Mouse (Mus musculus): ENCODE data around the gene Inafm2.

Inafm2 gene

DNA sequence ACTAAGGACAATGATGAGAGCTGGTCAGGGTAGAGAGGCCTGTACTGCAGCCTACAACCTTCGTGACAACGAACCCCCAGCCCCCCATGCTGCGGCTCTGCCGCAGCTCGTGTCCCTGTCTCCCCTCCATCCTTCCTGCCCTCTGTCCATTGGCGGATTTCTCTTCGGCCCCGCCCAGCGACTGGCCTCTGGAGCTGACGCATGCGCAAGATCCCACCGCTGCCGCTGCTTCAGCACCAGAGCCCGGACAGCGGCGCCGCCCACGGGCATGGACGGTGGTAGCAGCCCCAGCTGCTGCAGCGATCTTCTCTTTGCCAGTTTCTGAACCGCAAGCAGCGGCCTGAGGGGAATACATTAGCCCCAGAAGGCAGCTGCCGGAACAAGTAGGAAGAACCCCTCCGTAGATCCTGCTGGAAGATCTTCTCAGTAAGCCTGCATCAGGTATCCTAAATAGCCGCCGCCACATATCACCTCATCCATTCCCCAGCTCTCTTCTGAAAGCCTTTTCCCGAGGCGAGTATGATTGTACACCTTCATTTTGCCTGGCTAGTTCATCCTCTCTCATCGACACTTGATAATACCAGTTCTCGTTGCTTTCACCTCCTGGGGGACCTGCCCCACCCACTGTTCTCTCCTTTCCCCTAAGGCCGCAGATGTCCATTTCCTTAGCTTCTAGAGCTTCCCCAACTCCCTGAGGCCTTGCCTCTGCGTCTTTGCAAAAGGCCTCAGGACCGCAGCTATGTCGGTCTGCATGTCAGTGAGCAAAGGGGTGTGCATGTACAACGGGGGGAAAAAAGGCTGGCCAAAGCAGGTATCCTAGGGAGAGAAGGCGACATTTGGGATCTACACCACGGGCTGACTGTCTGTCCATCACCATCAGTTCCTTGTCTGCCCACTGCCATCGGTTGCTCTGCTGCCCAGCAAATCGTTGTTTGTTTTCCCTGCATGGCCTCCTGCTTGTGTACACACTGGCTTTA, 34.2 kb downstream of the Inafm2 start, which contains the start of gene Disp2:
TSS of gene Disp2 (plus strand) at position 216 of the 977 bp plus-strand sequence.
- peak; percentile 37 to 68 for DNase-seq (ENCODE audit: low read depth in 1 of 2, low spot score in 2 of 2)

DNA sequence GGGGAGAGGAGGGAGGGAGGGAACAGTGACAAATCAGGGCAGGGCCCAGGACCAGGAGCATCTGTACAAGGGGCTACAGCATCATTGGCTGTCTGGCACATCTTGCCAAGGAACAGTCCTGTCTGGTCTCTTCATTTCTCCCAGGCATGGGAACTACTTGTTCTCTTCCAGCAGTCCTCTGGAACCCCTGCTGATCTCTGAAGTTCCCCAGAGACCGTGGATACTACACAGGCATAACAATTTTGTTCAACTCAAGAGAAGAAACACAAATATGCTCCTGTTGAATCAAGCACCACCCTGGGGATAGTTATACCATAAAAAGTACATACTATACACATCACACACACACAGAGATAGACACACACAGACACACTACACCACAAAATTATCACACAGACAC, 35.6 kb downstream of the Inafm2 start:
- no peak for DNase-seq (ENCODE audit: low read depth in 1 of 2, low spot score in 2 of 2)

DNA sequence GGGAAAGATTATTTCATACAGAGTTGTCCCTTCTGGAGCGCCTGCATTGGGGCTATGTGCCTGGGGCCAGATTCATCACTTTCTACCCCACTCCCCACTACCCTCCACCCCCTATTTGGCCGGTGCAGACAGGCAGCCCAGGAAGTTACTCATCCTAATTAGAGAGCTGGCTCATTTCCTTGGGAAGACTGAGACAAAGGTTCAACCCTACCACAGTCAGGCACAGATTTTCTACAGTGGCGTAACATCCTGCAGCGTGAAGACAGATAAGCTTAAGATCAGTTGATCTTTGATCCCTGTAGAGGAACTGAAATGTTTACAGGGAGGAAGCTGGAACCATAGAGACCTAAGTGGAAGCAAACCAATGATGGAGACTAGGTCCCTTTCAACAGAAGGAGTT, 36.7 kb downstream of the Inafm2 start:
- DNase-seq (ENCODE audit: low read depth in 1 of 2, low spot score in 2 of 2) = no peak

DNA sequence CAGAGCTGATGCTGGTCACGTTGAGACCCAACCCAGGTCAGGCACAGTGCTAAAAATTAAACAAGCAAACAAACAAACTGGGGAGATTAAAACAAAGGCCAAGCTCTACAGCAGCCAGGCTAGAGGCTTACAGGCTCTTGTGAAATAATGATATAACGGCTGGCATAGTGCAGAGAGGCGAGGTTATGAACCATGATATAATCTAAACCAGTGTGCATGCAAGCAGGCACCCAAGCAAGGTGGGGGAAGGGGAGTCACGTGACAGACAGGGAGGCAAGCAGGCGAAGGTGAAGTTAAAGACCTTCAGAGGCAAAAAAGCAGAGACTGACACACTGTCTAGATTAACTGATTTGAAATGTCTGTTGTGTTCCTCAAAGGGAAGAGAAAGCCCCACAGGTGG, 37.5 kb downstream of the Inafm2 start:
- no peak for DNase-seq (ENCODE audit: low read depth in 1 of 2, low spot score in 2 of 2)

DNA sequence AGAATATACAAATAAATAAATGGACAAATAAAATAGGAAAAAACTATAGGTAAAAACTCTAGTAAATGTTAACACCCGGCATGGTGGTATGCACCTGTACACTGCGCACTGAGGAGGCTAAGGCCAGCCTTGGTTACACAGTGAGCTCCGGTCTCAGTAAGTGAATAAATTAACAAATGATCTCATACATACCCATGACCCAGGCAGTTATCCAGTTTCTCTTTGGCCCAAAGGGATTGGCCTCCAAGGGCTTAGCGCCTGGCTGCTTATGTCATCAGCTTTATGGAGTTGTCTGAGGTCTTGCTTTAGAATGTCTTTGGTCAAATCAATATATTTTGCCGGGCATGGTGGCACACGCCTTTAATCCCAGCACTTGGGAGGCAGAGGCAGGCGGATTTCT, 38.1 kb downstream of the Inafm2 start:
- DNase-seq (ENCODE audit: low read depth in 1 of 2, low spot score in 2 of 2) = no peak

DNA sequence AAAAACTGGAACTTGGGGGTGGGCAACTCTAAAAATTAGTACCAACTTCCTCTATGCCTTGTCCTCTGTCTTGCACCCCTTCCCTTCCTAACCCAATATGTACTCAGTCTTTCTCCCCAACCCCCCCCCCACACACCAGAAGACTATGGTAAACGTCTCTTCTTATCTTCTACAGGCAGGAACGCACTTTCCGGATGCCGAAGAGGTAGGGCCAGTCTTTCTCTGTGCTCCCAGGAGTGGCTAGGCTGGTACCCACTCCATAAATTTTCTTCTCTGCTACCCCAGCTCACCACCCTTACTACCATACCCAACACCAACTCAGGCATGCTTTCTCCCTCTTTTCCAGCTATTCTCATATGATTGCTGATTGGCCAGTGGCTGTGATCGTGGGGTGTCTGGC, 41.0 kb downstream of the Inafm2 start:
- DNase-seq (ENCODE audit: low read depth in 1 of 2, low spot score in 2 of 2) = no peak

DNA sequence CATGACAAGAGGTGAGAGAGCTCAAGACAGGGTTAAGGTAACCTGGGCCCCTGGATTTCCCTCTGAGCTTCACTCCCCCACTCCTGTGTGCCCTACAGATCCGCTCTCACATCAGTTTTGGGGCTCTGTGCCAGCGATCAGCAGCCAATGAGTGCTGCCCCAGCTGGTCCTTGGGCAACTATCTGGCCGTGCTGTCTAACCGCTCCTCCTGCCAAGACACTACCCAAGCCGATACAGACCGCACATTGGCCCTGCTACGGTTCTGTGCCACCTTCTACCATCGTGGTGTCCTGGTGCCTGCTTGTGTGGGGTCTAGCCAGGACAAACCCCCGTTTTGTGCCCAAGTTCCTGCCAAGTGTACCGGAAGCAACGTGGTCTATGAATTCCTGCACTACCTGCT, 43.9 kb downstream of the Inafm2 start:
- no peak for DNase-seq (ENCODE audit: low read depth in 1 of 2, low spot score in 2 of 2)

DNA sequence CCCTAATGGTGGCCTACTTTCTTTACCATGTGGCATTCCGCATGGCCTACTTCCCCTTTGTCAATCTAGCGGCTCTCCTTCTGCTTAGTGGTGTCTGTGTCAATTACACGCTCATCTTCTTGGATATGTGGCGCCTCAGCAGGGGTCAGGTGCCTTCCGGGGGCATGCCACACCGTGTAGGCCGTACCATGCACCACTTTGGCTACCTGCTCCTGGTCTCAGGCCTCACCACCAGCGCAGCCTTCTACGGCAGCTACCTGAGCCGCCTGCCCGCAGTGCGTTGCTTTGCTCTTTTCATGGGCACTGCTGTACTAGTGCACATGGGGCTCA, 44.6 kb downstream of the Inafm2 start:
- DNase-seq (ENCODE audit: low read depth in 1 of 2, low spot score in 2 of 2) = no peak

DNA sequence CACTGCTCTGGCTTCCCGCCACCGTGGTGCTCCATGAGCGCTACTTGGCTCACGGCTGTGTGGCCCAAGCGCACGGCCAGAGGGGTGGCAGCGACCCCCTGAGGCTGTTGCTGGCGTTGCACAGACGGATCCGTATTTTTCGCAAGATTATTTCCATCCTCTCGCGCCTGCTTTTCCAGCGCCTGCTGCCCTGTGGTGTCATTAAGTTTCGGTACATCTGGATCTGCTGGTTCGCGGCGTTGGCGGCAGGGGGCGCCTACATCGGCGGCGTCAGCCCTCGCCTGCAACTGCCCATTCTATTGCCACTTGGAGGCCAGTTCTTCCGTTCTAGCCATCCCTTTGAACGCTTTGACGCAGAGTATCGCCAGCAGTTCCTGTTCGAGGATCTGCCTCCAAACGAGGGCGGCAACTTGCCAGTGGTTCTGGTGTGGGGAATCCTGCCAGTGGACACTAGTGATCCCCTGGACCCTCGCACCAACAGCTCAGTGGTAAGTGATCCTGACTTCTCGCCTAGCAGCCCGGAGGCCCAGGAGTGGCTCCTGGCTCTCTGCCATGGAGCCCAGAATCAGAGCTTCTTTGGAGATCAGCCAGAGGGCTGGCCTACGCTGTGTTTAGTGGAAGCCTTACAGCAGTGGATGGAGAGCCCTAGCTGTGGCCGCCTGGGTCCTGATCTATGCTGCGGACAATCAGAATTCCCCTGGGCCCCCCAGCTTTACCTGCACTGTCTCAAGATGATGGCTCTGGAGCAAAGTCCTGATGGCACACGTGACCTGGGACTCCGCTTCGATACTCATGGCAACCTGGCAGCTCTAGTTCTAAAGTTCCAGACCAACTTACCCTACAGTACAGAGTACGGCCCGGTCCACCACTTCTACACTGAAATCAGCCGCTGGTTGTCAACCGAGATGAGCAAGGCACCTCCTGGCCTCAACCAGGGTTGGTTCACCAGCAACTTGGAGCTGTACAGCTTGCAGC, 45.3 kb downstream of the Inafm2 start:
- DNase-seq (ENCODE audit: low read depth in 1 of 2, low spot score in 2 of 2) = peak in 1 of 2 experiments; percentile 47

DNA sequence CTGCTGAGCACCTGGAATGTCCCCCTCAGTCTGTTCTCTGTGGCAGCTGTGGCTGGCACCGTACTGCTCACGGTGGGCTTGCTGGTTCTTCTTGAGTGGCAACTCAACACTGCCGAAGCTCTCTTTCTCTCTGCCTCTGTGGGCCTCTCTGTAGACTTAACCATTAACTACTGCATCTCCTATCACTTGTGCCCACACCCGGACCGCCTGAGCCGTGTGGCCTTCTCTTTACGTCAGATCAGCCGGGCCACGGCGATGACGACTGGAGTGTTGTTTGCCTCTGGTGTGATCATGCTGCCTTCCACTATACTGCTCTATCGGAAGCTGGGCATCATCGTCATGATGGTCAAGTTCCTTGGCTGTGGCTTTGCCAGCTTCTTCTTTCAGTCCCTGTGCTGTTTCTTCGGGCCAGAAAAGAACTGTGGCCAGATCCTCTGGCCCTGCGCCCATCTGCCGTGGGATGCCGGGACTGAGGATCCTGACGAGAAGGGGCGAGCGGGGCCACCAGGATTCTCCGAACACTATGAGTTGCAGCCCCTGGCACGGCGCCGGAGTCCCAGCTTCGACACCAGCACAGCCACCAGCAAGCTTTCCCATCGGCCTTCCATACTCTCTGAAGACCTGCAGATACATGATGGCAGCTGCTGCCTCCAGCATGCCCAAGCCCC, 46.2 kb downstream of the Inafm2 start:
- DNase-seq (ENCODE audit: low read depth in 1 of 2, low spot score in 2 of 2) = no peak

DNA sequence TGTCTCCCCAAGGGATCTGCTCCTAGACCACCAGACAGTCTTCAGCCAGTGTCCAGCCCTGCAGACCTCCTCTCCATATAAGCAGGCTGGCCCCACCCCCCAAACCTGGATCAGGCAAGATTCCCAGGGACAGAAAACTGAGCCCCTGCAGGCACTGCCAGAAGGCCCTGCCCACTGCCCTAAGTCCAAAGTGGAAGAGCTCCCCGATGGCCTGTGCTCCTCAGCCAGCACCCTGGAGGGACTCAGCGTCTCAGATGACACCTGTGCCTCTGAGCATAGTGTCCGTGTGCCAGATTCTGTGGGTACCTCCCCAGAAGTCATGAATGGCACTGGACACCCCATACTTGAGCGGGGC, 46.7 kb downstream of the Inafm2 start:
- DNase-seq (ENCODE audit: low read depth in 1 of 2, low spot score in 2 of 2) = no peak

DNA sequence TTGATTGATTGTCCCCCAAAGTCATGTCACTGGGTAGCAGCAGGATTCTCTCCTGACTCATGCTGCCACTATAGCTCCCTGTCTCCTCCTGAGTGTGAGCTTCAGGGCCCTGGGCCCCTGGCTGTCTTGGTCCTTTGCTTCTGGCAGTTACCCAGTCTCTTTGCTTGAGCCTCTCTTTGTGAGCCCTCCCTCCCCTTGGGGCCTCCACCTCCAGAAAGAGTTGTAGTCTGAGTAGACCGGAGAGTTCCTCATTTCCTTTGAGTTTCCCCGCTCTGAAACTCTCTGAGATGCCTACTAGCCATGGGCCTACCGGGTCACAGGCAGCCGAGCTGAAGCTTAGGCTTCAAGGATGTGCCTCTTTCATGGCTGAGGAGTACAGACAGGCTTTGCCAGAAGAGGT, 48.1 kb downstream of the Inafm2 start:
- DNase-seq (ENCODE audit: low read depth in 1 of 2, low spot score in 2 of 2) = no peak

Measured in monocyte, adult 2 months (primary cell).